Mouse (Mus musculus) hindbrain, postnatal 0 days (tissue): ENCODE data around the gene Gnaq. TPM values are rescaled to one million over a fixed set of nuclear protein-coding genes. Genes with fewer than 3 reads are reported as not detected.

ENCODE experiments used
- ATAC-seq: fragments of 200-750 bp; cut with Nextera tagmentation; 2 replicates; pipeline ENCODE4 v1.8.0; 2017; ENCODE audit warnings: mild to moderate bottlenecking, moderate TSS enrichment, moderate library complexity
- DNase-seq: peaks from one replicate; pipeline ENCODE4 v3.0.0-alpha.2; 2015; ENCODE audit warnings: low spot score
- H3K27ac ChIP-seq: fragments of 300-500 bp; sonication (generic); 2 replicates; pipeline ENCODE4 v1.5.1; 2014; ENCODE audit warnings: mild to moderate bottlenecking
- H3K27me3 ChIP-seq: fragments of 300-500 bp; sonication (generic); 2 replicates; pipeline ENCODE4 v1.6.1; 2014; ENCODE audit warnings: low read length, mixed read lengths; ENCODE audit not compliant: insufficient read depth
- H3K36me3 ChIP-seq: fragments of 300-500 bp; sonication (generic); 2 replicates; pipeline ENCODE4 v1.6.1; 2014; ENCODE audit warnings: low read length, mixed read lengths; ENCODE audit not compliant: insufficient read depth
- H3K4me1 ChIP-seq: fragments of 300-500 bp; sonication (generic); 2 replicates; pipeline ENCODE4 v1.6.1; 2014; ENCODE audit warnings: antibody characterized with exemption, low read length, mixed read lengths; ENCODE audit not compliant: insufficient read depth
- H3K4me2 ChIP-seq: fragments of 300-500 bp; sonication (generic); 2 replicates; pipeline ENCODE4 v1.6.1; 2014; ENCODE audit warnings: low read depth, mild to moderate bottlenecking, low read length, moderate library complexity, mixed read lengths
- H3K4me3 ChIP-seq: fragments of 300-500 bp; sonication (generic); 2 replicates; pipeline ENCODE4 v1.5.1; 2014; ENCODE audit warnings: low read length
- H3K9ac ChIP-seq: fragments of 300-500 bp; sonication (generic); replicated peaks from 2 replicates; pipeline ENCODE4 v1.6.1; 2014; ENCODE audit warnings: mild to moderate bottlenecking, low read length, moderate library complexity, mixed read lengths
- H3K9me3 ChIP-seq: fragments of 300-500 bp; sonication (generic); 2 replicates; pipeline ENCODE4 v1.6.1; 2016; ENCODE audit warnings: low read length, mixed read lengths
- CTCF ChIP-seq: IDR thresholded peaks from 2 replicates; pipeline ENCODE4 v1.5.1; 2016; ENCODE audit warnings: antibody characterized with exemption, control low read depth, low read depth
- WGBS: fragments of 180-500 bp; shearing (Covaris S2); extraction: QIAGEN DNeasy Blood & Tissue Kit; methylation state at CpG from one replicate; pipeline ENCODE4 v1.1.7; 2014; 5-methylcytosine and 5-hydroxymethylcytosine counted together
- polyA plus RNA-seq: library from polyadenylated mRNA; unstranded; fragments of >200 nt; fragmentation: Nextera tagmentation; extraction: Ambion mirVana; gene quantifications from 2 replicates; pipeline ENCODE4 v1.2.1, GENCODE M21; 2015
- total RNA-seq: library from RNA; depleted of rRNA; stranded (reverse); fragments of >200 nt; gene quantifications from 2 replicates; pipeline ENCODE4 v1.2.3, GENCODE M21; 2014

Gnaq gene
- total and polyA plus RNA-seq, 2 experiments from 2014 or later = 85.7 to 101 TPM

- Histone ChIP-seq H3K27ac (no peak overlapping the region), H3K27me3 (no peaks in the 10 kb centered on the region), H3K36me3 (no peaks in the 10 kb centered on the region), H3K4me3 (no peak overlapping the region), H3K9me3 (no peaks in the 10 kb centered on the region), H3K4me1 (peaks cover 46% of the 10 kb centered on the region), H3K4me2 (no peak overlapping the region), H3K9ac (no peak overlapping the region)
- TF ChIP-seq CTCF = no peak
- DNase-seq (no peak), ATAC-seq (no peak)
- WGBS = 63% methylated on average over 4 of the region's 4 CpGs
Measured at GRCm38 (mm10) chr19:16141857-16142256, 9.2 kb downstream of the Gnaq start.

- Histone ChIP-seq H3K27me3 (no peaks in the 10 kb centered on the region), H3K9me3 (no peaks in the 10 kb centered on the region), H3K4me2 (no peak overlapping the region), H3K36me3 (no peaks in the 10 kb centered on the region), H3K27ac (no peak overlapping the region), H3K9ac (no peak overlapping the region), H3K4me3 (no peak overlapping the region), H3K4me1 (peaks cover 35% of the 10 kb centered on the region)
- ATAC-seq = no peak
- DNase-seq = no peak
- TF ChIP-seq CTCF = no peak
- 89% methylated on average over 10 of the region's 10 CpGs for WGBS
Measured at GRCm38 (mm10) chr19:16142990-16143389, 10.4 kb downstream of the Gnaq start.

- no peaks in the 10 kb centered on the region for H3K27me3 ChIP-seq
- DNase-seq (no peak), ATAC-seq (no peak)
- H3K9ac ChIP-seq = no peak overlapping the region
- no peak for TF ChIP-seq CTCF
- H3K27ac ChIP-seq = no peak overlapping the region
- H3K4me1 ChIP-seq = peaks cover 9% of the 10 kb centered on the region; the same call in 1 of the 2 replicates
- no peak overlapping the region for H3K4me3 ChIP-seq
- no peaks in the 10 kb centered on the region for H3K36me3 ChIP-seq
- H3K4me2 ChIP-seq = no peak overlapping the region
- WGBS = 85% methylated on average over 6 of the region's 6 CpGs
- H3K9me3 ChIP-seq = no peaks in the 10 kb centered on the region
Measured at GRCm38 (mm10) chr19:16147446-16147845, 14.8 kb downstream of the Gnaq start.

- no peak overlapping the region for H3K4me2 ChIP-seq
- H3K4me1 ChIP-seq = no peaks in the 10 kb centered on the region
- H3K27me3 ChIP-seq = no peaks in the 10 kb centered on the region
- H3K36me3 ChIP-seq = no peaks in the 10 kb centered on the region
- ATAC-seq (no peak), DNase-seq (no peak)
- no peaks in the 10 kb centered on the region for H3K9me3 ChIP-seq
- no peak for TF ChIP-seq CTCF
- H3K4me3 ChIP-seq = no peak overlapping the region
- H3K9ac ChIP-seq = no peak overlapping the region
- no peak overlapping the region for H3K27ac ChIP-seq
- 97% methylated on average over 1 of the region's 1 CpGs for WGBS
Measured at GRCm38 (mm10) chr19:16149094-16149493, 16.5 kb downstream of the Gnaq start.

GRCm38 (mm10) chr19:16150328-16150727, 17.7 kb downstream of the Gnaq start:
- Histone ChIP-seq H3K4me3 (no peak overlapping the region), H3K27me3 (no peaks in the 10 kb centered on the region), H3K4me2 (no peak overlapping the region), H3K9me3 (no peaks in the 10 kb centered on the region), H3K27ac (no peak overlapping the region), H3K36me3 (no peaks in the 10 kb centered on the region), H3K9ac (no peak overlapping the region), H3K4me1 (no peaks in the 10 kb centered on the region)
- 80% methylated on average over 7 of the region's 7 CpGs for WGBS
- no peak for TF ChIP-seq CTCF
- ATAC-seq = no peak
- DNase-seq = no peak

GRCm38 (mm10) chr19:16153851-16154250, 21.2 kb downstream of the Gnaq start:
- Histone ChIP-seq H3K27me3 (no peaks in the 10 kb centered on the region), H3K27ac (no peak overlapping the region)

GRCm38 (mm10) chr19:16154480-16154879, 21.8 kb downstream of the Gnaq start:
- Histone ChIP-seq H3K27me3 (no peaks in the 10 kb centered on the region), H3K36me3 (no peaks in the 10 kb centered on the region), H3K4me3 (no peak overlapping the region), H3K9ac (no peak overlapping the region), H3K27ac (no peak overlapping the region), H3K9me3 (no peaks in the 10 kb centered on the region), H3K4me1 (no peaks in the 10 kb centered on the region), H3K4me2 (no peak overlapping the region)
- DNase-seq (no peak), ATAC-seq (no peak)
- TF ChIP-seq CTCF = no peak

More at GRCm38 (mm10) chr19:16153851-16154250, 21.2 kb downstream of the Gnaq start:
- Histone ChIP-seq H3K4me1 (no peaks in the 10 kb centered on the region), H3K9me3 (no peaks in the 10 kb centered on the region), H3K36me3 (no peaks in the 10 kb centered on the region), H3K4me3 (no peak overlapping the region), H3K4me2 (no peak overlapping the region), H3K9ac (no peak overlapping the region)
- ATAC-seq = no peak
- WGBS = 92% methylated on average over 3 of the region's 3 CpGs
- DNase-seq = no peak
- TF ChIP-seq CTCF = no peak
